Comparison of ENCODE assay signal across 8 mouse cellular contexts in the genomic region with DNA sequence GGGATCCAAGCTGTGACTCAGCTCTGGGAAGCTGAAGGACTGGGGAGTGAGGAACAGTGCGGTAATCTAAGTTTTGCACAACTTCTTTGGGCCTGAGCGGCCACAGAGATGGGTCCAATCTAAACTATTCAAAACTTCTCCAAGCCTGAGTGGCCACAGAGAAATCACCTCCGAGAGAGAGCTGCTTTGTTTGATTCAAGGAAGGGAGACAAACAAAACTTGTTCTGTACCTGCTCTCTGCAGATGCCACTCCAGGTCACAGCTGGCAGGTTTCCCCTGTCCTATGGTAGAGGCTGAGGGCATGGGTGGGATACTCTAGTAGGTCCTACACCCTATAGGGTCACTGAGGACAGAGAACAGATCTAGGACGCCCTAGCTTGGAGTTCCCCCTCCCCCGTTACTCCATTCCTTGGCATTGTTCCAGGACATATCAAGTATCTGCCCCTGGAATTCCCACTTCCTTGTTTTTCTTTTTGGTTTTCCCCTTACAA.
A peak's percentile ranks its signal among the peaks of the same experiment; 100 is the strongest.
DNase-seq lines count a peak whose midpoint lies in the region; ATAC-seq and TF ChIP-seq lines count a peak whose summit lies in the region.

No protein-coding gene starts in this region.

- H3K27ac ChIP-seq in heart, embryonic 11.5 days (ENCODE audit: low read depth, low read length) = peak overlapping the region; percentile 59
- no peak overlapping the region for H3K27ac ChIP-seq in liver, embryonic 12.5 days

- DNase-seq in cerebellum, adult 18-20 months = peak; percentile 19 to 23
- DNase-seq in cerebellum, postnatal 4 days (ENCODE audit: low spot score in 2 of 2) = no peak
- peak; percentile 22 to 30 for DNase-seq in kidney, postnatal 36 days
- DNase-seq in frontal cortex, postnatal 25 days (ENCODE audit: low spot score in 2 of 2) = no peak
- no peak for DNase-seq in layer of hippocampus, postnatal 10 days (ENCODE audit: low spot score in 2 of 2)

- no peaks in the 10 kb centered on the region for H3K9me3 ChIP-seq in E14TG2a.4 (ENCODE audit: low read length)
- no peaks in the 10 kb centered on the region for H3K9me3 ChIP-seq in heart, embryonic 11.5 days (replicated peaks; ENCODE audit: control insufficient read depth, low read length)
- H3K9me3 ChIP-seq in liver, embryonic 12.5 days (replicated peaks) = no peaks in the 10 kb centered on the region

- 44% methylated on average over 5 of the region's 5 CpGs for WGBS in heart, embryonic 11.5 days (ENCODE audit: insufficient replicate concordance)
- 68% methylated on average over 5 of the region's 5 CpGs for WGBS in liver, embryonic 12.5 days (ENCODE audit: insufficient replicate concordance)

- ATAC-seq in heart, embryonic 11.5 days (replicated peaks; ENCODE audit: insufficient number of reproducible peaks, low FRiP score, low TSS enrichment) = no peak
- ATAC-seq in liver, embryonic 12.5 days = no peak

- H3K27me3 ChIP-seq in E14TG2a.4 (ENCODE audit: insufficient read depth, low read length) = peaks cover 10% of the 10 kb centered on the region
- H3K27me3 ChIP-seq in heart, embryonic 11.5 days (ENCODE audit: control insufficient read depth, insufficient read depth, low read length) = no peaks in the 10 kb centered on the region
- H3K27me3 ChIP-seq in liver, embryonic 12.5 days (replicated peaks) = no peaks in the 10 kb centered on the region

- 0 out of 2 replicates have a peak, but pooled peaks cover 10% of the 10 kb centered on the region for H3K36me3 ChIP-seq in E14TG2a.4 (ENCODE audit: insufficient read depth, low read length)
- H3K36me3 ChIP-seq in heart, embryonic 11.5 days (ENCODE audit: control insufficient read depth, insufficient read depth, low read length) = no peaks in the 10 kb centered on the region
- no peaks in the 10 kb centered on the region for H3K36me3 ChIP-seq in liver, embryonic 12.5 days

- peak overlapping the region; percentile 45 for H3K4me3 ChIP-seq in E14TG2a.4 (replicated peaks; ENCODE audit: low read length)
- H3K4me3 ChIP-seq in heart, embryonic 11.5 days (ENCODE audit: low read depth, low read length) = no peak overlapping the region
- H3K4me3 ChIP-seq in liver, embryonic 12.5 days = no peak overlapping the region

- TF ChIP-seq CTCF in E14TG2a.4 (conservative IDR thresholded peaks at IDR 0.05; ENCODE audit: low read length) = no peak

- H3K9ac ChIP-seq in heart, embryonic 11.5 days (ENCODE audit: low read depth, low read length) = peak overlapping the region; percentile 46; the same call in 1 of the 2 replicates
- H3K9ac ChIP-seq in liver, embryonic 12.5 days = no peak overlapping the region

- H3K4me2 ChIP-seq in heart, embryonic 11.5 days = peak overlapping the region; percentile 47
- no peak overlapping the region for H3K4me2 ChIP-seq in liver, embryonic 12.5 days

- peaks cover 92% of the 10 kb centered on the region for H3K4me1 ChIP-seq in E14TG2a.4 (replicated peaks; ENCODE audit: low read depth, low read length)
- H3K4me1 ChIP-seq in heart, embryonic 11.5 days (ENCODE audit: control insufficient read depth, insufficient read depth, low read length) = peaks cover 71% of the 10 kb centered on the region
- peaks cover 83% of the 10 kb centered on the region for H3K4me1 ChIP-seq in liver, embryonic 12.5 days

Comparison
In these comparisons a context has a peak if more than half of its experiments do, and no peak if none do; other contexts are left out.
1. DNase-seq: peak in cerebellum, adult 18-20 months (2 of 2) and kidney, postnatal 36 days (2 of 2); none in cerebellum, postnatal 4 days (0 of 2), frontal cortex, postnatal 25 days (0 of 2) and layer of hippocampus, postnatal 10 days (0 of 2).